Mouse (Mus musculus): Measurements from ENCODE around the gene D2hgdh. TPM values are rescaled to one million over a fixed set of nuclear protein-coding genes. Genes with fewer than 3 reads are reported as not detected.

The D2hgdh gene
- 10 to 100 TPM; 17.2 to 22.1 TPM for total RNA-seq (2021)
- long read RNA-seq, experiment 1, transcript D2hgdh-201 (10 exons, 3,232 nt): major isoform, 6 of 18 reads
- long read RNA-seq, experiment 1, partial matches to known transcripts: 3 of 18 reads
- long read RNA-seq, experiment 1, other reads (novel, unspliced or antisense): 8 of 18 reads
- long read RNA-seq, experiment 2, partial matches to known transcripts: 0 of 5 reads
- long read RNA-seq, experiment 2, other reads (novel, unspliced or antisense): 1 of 5 reads

- intact Hi-C loops (cut with DNase I): loop anchor here (10.0 kb wide), 1 partner anchor 890 kb away; the partner anchor contains the start of gene Capn10
These were observed at the start of gene D2hgdh for GRCm38 (mm10) chr1:93824609-93825008. D2hgdh (plus strand) TSS chr1:93824909.

DNA sequence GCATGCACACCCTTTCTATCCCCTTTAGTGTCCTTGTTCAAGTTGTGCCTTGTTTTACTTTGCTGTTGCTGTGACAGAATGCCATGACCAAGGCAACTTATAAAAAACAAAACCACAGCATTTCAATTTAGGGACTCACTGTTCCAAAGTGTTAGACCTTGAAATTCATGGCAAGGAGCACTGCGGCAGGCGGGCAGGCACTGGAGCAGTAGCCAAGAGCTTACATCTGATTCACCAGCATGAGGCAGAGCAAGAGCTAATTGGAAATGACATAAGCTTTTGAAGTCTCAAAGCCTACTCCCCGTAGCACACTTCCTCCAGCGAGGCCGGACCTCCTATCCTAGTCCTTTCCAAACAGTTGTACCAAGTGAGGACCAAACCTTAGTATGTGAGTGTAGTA, 48.0 kb upstream of the D2hgdh start:
- intact Hi-C loops (cut with DNase I): no loop called here
- no peak for DNase-seq

More at GRCm38 (mm10) chr1:93824609-93825008, at the start of gene D2hgdh:
- DNase-seq: no peak

DNA sequence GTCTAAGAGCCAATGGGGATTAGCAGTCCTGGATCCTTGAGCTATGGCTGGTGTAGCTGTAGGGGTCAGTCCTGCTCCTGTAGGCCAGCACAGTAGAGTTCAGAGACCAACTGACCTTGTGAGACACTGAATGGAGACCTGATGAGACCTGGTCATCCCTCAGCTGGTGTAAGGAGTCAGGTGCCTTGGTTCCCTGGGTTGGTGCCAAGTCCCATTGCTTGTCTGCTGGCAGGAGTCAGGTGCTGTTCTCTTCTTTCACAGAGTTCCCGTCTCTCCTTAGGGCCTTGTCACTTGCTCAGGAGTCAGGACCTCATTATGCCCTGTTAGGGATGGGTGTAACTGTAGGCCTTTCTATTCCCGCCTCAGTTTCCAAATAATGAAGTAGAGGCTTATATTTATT, 37.8 kb upstream of the D2hgdh start:
- intact Hi-C loops (cut with DNase I): no loop called here
- DNase-seq: no peak

GRCm38 (mm10) chr1:93794526-93794925, 30.2 kb upstream of the D2hgdh start:
- DNase-seq: no peak
- intact Hi-C loops (cut with DNase I): no loop called here

GRCm38 (mm10) chr1:93795886-93796285, 28.8 kb upstream of the D2hgdh start:
- no peak for DNase-seq
- intact Hi-C loops (cut with DNase I): no loop called here

- intact Hi-C loops (cut with DNase I): loop anchor here (2.0 to 5.0 kb wide), 2 partner anchors 44 to 134 kb away; no protein-coding TSS in a partner anchor
- DNase-seq: no peak
These were observed 23.8 kb upstream of the D2hgdh start for GRCm38 (mm10) chr1:93800670-93801503.

DNA sequence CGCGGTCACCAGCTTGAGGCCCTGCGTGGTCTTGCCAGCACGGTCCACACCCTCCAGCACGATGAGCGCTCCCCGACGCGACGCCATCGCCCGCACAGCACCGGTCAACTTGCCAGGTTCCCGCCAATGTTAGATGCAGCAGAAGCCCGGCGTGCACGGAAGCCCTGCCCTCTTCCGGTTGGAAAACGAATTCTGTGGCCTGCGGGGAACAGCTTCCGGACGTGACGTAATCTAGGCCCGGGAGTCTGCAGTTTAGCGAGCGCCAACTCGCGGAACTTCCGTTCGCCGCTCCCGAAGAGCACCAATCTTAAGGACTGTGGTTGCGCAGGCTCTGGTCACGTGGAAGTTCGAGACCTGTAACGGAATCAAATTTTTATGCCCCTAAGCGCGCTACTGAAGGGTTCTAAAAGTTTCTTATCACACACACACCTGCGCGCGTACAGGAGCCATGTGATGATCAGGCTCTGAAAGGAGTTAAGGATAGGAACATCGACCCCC, 22.9 kb upstream of the D2hgdh start, which contains the start of gene Dtymk:
TSS of gene Dtymk (minus strand) at position 194 of the 498 bp plus-strand sequence.
- DNase-seq: peak; percentile 81 to 88
- intact Hi-C loops (cut with DNase I): loop anchor here (2.0 to 5.0 kb wide), 2 partner anchors 45 to 134 kb away; no protein-coding TSS in a partner anchor

DNA sequence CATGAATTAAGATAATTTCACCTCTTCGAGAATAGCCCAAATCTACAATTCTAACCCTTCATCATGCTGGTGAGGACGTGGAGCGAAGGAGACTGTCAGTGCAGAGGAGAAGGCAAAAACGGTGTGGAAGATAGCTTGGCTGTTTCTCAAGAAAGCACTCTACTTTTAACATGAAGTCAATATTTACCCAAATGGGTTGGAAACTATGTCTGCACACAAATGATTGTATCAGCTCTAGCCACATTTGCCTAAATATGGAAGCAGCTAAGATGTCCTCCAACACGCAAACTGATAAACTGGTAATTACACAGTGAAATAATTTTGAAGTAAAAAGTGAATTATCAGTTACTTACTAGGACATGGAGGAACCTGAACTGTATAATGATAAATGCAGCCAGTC, 21.9 kb upstream of the D2hgdh start:
- intact Hi-C loops (cut with DNase I): loop anchor here (5.0 kb wide), 1 partner anchor 135 kb away; no protein-coding TSS in a partner anchor
- no peak for DNase-seq

DNA sequence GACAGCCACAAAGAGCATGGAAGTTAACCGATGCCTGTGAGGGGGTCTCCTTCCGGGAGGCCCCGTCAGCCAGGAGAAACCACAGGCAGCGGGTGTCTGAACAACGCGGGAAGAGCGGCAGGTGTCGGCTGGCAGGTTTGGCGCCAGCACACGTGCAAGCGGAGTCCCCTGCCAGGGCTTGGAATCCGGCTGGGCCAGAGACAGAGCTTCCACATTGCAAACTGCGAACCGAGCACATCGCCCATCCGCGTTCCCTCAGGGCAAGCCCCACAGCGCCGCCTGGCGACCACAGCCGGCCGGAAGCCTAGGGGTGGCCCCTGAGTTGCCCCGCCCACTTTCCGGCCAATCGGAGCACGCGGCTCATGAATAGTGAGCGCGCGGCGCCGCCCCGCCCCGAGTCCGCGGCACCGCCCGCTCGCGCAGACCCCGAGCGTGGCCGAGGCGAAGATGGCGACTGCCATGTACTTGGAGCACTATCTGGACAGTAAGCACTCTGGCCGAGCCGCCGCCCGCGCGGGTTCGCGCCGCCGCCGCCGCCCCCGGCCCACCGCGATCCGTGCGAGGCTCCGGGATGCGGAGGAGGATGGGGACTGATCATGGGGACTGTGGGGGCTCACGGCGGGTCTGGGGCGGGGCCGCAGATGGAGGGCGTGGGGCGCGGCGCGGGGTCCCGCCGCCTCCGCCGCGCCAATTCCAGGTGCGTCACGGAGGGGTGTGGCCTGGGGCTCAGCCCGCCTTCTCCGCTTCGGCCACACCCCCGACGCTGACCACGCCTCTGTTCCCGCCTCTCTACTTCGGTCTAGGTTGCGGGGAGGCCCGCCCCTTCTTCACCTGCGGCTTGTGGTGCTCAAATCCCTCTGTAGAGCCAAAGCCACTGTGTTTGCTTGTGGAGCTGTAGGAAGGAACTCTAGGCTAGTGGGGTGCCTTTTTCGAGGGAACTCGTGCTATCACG, 20.9 kb upstream of the D2hgdh start, which contains the start of gene Ing5:
TSS of gene Ing5 (plus strand) at position 410 of the 952 bp plus-strand sequence.
- peak; percentile 99 to 100 for DNase-seq
- intact Hi-C loops (cut with DNase I): loop anchor here (5.0 kb wide), 1 partner anchor 137 kb away; no protein-coding TSS in a partner anchor

DNA sequence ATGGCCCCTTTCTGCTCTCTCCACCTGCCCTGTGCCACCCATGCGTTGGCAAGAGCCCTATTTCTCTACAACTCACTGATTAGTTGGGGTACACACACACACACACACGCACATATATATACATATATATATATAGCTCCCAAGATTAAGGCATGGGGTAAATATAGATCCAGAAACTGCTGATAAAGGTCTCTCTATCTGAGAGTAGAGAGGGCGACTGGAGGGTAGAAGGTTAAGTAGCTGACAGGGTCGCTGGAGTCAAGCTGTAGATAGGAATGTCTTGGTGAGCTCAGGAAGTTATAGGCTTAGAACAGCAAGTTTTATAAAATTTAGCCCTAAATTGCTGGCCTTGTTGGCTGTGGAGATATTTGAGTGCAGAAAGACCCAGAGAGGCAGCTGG, 19.9 kb upstream of the D2hgdh start:
- intact Hi-C loops (cut with DNase I): loop anchor here (5.0 kb wide), 1 partner anchor 138 kb away; no protein-coding TSS in a partner anchor
- no peak for DNase-seq

DNA sequence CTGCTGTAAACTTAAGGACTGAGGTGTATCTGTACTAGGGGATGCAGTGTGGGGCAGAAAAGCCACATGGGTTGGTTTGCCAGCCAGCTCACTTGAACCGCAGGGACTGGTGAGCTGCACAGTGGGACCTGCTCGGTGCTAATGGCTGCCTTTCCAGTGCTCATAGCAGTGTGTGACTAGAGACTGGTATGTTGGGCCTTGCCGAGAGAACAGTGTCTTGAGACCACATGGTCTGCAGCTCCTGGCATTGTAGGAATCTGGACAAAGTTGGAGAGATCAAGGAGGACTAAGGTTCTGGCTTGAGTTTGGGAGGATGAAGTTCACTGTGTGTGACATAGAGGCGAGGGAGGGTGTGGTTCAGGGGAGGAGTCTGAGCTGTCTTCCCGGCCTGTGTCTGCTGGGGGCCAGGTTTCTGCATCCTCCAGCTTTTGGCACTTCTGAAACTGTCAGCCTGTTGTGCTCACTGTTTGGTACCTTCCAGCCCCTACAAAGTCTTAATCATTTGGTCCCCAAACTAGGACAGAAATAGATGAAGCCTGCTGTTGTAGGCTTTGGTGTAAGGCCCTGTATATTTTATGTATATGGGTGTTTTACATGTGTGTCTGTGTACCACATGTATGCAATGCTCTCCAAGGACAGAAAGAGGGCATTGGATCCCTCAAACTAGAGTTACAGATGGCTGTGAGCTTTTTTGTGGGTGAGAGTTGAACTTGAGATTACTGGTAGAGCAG, 19.3 kb upstream of the D2hgdh start:
- DNase-seq: no peak
- intact Hi-C loops (cut with DNase I): no loop called here

- intact Hi-C loops (cut with DNase I): no loop called here
- DNase-seq: no peak
These were observed 15.8 kb upstream of the D2hgdh start for GRCm38 (mm10) chr1:93808871-93809270.

GRCm38 (mm10) chr1:93810011-93810410, 14.7 kb upstream of the D2hgdh start:
- intact Hi-C loops (cut with DNase I): no loop called here
- no peak for DNase-seq

DNA sequence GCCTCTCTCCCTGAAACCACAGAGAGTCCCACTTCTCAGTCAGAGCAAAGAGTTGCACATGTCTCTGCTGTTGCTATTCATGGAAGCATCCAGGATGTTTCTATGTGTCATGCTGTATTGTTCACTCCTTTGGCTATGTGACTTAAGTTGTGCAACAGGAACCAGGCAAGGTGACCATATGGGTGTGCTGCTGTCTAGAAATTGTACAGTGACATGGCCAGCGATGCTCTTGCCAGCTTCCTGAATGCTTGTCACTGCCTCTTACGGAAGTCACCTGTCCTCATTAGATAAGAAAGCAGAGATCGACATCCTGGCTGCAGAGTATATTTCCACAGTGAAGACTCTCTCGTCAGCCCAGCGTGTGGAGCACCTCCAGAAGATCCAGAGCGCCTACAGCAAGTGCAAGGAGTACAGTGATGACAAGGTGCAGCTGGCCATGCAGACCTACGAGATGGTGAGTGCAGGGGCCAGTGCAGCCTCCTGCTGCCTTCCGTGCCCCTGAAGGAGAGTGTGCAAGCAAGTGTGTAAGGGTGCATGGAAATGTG, 13.1 kb upstream of the D2hgdh start:
- intact Hi-C loops (cut with DNase I): no loop called here
- DNase-seq: no peak

DNA sequence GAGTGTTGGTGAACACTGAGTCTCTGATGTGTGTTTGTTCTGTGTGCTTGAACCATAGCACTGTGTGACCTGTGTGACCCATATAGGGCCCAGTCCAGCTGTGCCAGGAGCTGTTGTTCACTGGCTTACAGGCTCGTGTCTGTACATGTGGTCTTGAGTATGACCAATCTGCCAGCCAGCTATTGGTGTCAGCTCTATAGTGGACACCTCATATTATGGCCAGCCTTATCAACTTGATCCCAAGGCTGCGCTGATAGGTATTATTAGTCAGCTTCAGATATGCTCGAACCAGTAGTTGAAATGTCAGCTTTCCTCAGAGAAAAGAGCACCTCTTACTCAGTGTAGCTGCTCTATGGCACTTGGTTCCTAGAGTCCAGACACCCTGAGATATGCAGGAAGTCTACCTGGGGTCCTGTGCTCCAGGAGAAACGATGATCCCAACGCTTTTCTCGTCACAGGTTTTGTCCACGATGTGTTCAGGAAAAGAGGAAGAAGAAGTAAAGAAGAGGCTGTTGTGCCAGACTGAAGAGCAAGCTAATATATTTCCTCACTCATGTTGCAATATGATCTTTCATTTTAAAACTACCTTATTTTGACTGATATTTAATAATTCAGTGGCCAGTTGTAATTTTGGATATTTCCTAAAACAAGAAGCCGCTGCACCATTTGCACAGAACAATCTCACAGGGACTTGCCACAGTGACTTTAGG, 6.7 kb upstream of the D2hgdh start:
- intact Hi-C loops (cut with DNase I): no loop called here
- no peak for DNase-seq

GRCm38 (mm10) chr1:93818722-93819121, 6.0 kb upstream of the D2hgdh start:
- intact Hi-C loops (cut with DNase I): no loop called here
- DNase-seq: no peak

- intact Hi-C loops (cut with DNase I): loop anchor here (10.0 kb wide), 1 partner anchor 889 kb away; the partner anchor contains the start of gene Capn10
These were observed 763 bp upstream of the D2hgdh start for GRCm38 (mm10) chr1:93823796-93824495.

More at GRCm38 (mm10) chr1:93823796-93824495, 763 bp upstream of the D2hgdh start:
- no peak for DNase-seq

All from gastrocnemius, postnatal 36 days (tissue).